Mouse (Mus musculus): ENCODE data around the gene Gpc5. TPM values are rescaled to one million over a fixed set of nuclear protein-coding genes. Genes with fewer than 3 reads are reported as not detected.

Gpc5 gene
- polyA plus RNA-seq, 1 experiment from 2014 or later = 0.09 TPM

DNA sequence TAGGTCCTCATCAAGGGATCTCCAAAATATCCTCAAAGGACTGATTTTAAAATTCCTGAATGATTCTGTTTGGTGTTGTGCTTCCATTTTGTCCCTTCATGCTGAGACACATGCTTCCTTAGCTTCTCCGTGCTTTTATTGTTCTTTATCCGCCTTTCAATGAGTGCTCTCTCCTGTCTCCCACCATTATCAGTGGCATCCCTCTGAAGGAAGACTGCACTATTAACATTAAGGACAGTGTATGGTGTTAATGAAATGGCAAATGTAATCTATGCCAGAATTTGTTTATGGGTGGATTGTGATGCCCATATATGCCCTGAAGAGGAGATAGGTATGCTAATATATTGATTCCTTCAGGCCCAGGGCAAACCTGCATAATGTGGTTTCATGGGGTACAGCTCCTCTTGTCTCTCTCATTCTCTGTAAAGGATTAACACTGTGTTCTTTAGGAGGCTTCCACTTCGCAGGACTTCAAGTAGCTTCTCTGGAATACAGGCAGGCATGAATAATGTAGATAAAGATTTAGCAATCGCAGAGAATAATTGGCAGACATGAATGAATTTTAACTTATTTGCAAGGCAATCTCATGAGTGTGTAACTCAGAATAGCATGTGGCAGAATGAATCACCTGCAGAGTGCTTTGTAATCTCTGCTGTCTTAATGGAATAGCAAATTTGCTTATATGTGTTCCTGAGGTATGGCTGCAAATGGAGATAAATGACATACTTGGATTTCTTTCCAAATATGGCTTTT lies 148.8 kb downstream of the Gpc5 start:
- TF ChIP-seq CTCF (IDR thresholded peaks at IDR 0.05; ENCODE audit: low read depth) = no peak
- H3K9ac ChIP-seq (ENCODE audit: low read depth, low read length) = no peak overlapping the region
- no peak overlapping the region for H3K4me2 ChIP-seq (replicated peaks; ENCODE audit: low read depth)
- H3K27ac ChIP-seq (ENCODE audit: low read depth, low read length) = no peak overlapping the region
- no peaks in the 10 kb centered on the region for H3K9me3 ChIP-seq (ENCODE audit: control insufficient read depth)
- no peaks in the 10 kb centered on the region for H3K4me1 ChIP-seq (replicated peaks; ENCODE audit: control insufficient read depth, insufficient read depth, low read length)
- H3K4me3 ChIP-seq (ENCODE audit: low read depth, low read length) = no peak overlapping the region
- H3K27me3 ChIP-seq (replicated peaks; ENCODE audit: control insufficient read depth, insufficient read depth, low read length) = no peaks in the 10 kb centered on the region
- 79% methylated on average over 4 of the region's 4 CpGs for WGBS
- H3K36me3 ChIP-seq (ENCODE audit: control insufficient read depth, insufficient read depth) = no peaks in the 10 kb centered on the region
- ATAC-seq = no peak

DNA sequence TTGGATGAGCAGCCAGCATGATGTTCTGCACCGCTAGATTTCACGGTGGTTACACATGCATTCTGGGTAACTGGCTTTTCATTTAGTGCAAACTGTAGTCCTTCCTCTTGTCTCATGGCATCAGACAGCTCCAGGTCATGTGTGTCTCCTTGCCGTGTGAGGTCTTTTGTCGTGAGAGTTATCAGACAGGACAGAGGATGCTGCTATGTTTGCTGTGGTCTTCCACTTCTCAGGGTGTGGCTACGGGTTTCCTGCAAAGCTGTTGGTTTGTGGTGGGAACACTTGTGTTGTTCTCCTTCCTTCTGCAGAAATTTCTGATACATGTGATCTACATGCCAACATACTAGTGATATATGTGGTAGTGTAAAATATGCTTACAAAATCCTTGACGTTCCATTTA lies 158.5 kb downstream of the Gpc5 start:
- 90% methylated on average over 6 of the region's 6 CpGs for WGBS
- no peak for TF ChIP-seq CTCF (IDR thresholded peaks at IDR 0.05; ENCODE audit: low read depth)
- no peaks in the 10 kb centered on the region for H3K4me1 ChIP-seq (replicated peaks; ENCODE audit: control insufficient read depth, insufficient read depth, low read length)

GRCm38 (mm10) chr14:115251791-115252190 lies 159.8 kb downstream of the Gpc5 start:
- no peak for TF ChIP-seq CTCF (IDR thresholded peaks at IDR 0.05; ENCODE audit: low read depth)
- no peak for ATAC-seq
- no peak overlapping the region for H3K4me2 ChIP-seq (replicated peaks; ENCODE audit: low read depth)

More for the DNA sequence above, 158.5 kb downstream of the Gpc5 start:
- Histone ChIP-seq H3K36me3 (ENCODE audit: control insufficient read depth, insufficient read depth) (no peaks in the 10 kb centered on the region), H3K27me3 (replicated peaks; ENCODE audit: control insufficient read depth, insufficient read depth, low read length) (no peaks in the 10 kb centered on the region), H3K4me2 (replicated peaks; ENCODE audit: low read depth) (no peak overlapping the region), H3K9ac (ENCODE audit: low read depth, low read length) (no peak overlapping the region), H3K27ac (ENCODE audit: low read depth, low read length) (no peak overlapping the region), H3K9me3 (ENCODE audit: control insufficient read depth) (no peaks in the 10 kb centered on the region), H3K4me3 (ENCODE audit: low read depth, low read length) (no peak overlapping the region)
- ATAC-seq = no peak

DNA sequence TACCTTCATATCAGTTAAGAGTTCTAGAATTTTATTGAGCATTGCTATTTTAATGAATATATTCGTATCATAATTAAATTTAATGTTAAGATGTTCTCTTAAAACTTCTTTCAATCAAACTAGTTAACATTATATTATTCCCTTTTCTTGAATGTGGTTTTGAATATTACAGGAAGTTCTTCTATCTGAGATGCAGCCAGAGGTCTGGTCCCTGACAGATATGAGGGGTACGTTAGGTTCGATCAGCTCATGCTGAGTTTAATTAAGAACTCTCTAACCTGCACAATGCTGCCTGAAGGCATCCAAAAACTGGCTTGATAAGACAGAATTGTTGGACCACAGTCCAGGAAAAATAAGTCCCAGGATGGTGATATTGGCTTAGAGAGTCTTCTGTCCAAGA lies 161.1 kb downstream of the Gpc5 start:
- Histone ChIP-seq H3K9ac (ENCODE audit: low read depth, low read length) (no peak overlapping the region), H3K27ac (ENCODE audit: low read depth, low read length) (no peak overlapping the region), H3K27me3 (replicated peaks; ENCODE audit: control insufficient read depth, insufficient read depth, low read length) (no peaks in the 10 kb centered on the region), H3K4me2 (replicated peaks; ENCODE audit: low read depth) (no peak overlapping the region), H3K4me1 (replicated peaks; ENCODE audit: control insufficient read depth, insufficient read depth, low read length) (no peaks in the 10 kb centered on the region), H3K36me3 (ENCODE audit: control insufficient read depth, insufficient read depth) (no peaks in the 10 kb centered on the region), H3K9me3 (ENCODE audit: control insufficient read depth) (no peaks in the 10 kb centered on the region), H3K4me3 (ENCODE audit: low read depth, low read length) (no peak overlapping the region)
- ATAC-seq = no peak
- TF ChIP-seq CTCF (IDR thresholded peaks at IDR 0.05; ENCODE audit: low read depth) = no peak
- 88% methylated on average over 3 of the region's 3 CpGs for WGBS

More at GRCm38 (mm10) chr14:115251791-115252190, 159.8 kb downstream of the Gpc5 start:
- Histone ChIP-seq H3K4me1 (replicated peaks; ENCODE audit: control insufficient read depth, insufficient read depth, low read length) (no peaks in the 10 kb centered on the region), H3K9ac (ENCODE audit: low read depth, low read length) (no peak overlapping the region), H3K9me3 (ENCODE audit: control insufficient read depth) (no peaks in the 10 kb centered on the region), H3K36me3 (ENCODE audit: control insufficient read depth, insufficient read depth) (no peaks in the 10 kb centered on the region), H3K4me3 (ENCODE audit: low read depth, low read length) (no peak overlapping the region), H3K27me3 (replicated peaks; ENCODE audit: control insufficient read depth, insufficient read depth, low read length) (no peaks in the 10 kb centered on the region), H3K27ac (ENCODE audit: low read depth, low read length) (no peak overlapping the region)
- 36% methylated on average over 5 of the region's 5 CpGs for WGBS

DNA sequence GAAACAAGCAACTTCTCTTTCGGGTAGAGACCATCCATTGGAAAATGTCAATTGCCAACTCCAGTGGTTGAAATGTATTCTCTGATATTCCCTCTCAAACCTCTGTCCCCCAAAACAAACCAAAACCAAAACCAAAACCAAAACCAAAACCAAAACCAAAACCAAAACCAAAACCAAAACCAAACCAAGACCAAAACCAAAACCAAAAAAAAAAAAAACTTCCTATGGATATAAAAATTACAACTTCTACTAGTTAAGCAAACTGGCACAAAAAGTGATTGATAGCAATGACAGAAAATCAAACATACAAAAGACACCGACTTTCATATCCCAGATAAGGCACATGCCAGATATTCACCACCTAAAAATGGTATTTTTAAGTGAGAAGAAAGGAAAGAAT lies 161.7 kb downstream of the Gpc5 start:
- Histone ChIP-seq H3K4me3 (ENCODE audit: low read depth, low read length) (no peak overlapping the region), H3K27me3 (replicated peaks; ENCODE audit: control insufficient read depth, insufficient read depth, low read length) (no peaks in the 10 kb centered on the region), H3K4me2 (replicated peaks; ENCODE audit: low read depth) (no peak overlapping the region), H3K36me3 (ENCODE audit: control insufficient read depth, insufficient read depth) (no peaks in the 10 kb centered on the region), H3K9me3 (ENCODE audit: control insufficient read depth) (no peaks in the 10 kb centered on the region), H3K9ac (ENCODE audit: low read depth, low read length) (no peak overlapping the region), H3K27ac (ENCODE audit: low read depth, low read length) (no peak overlapping the region), H3K4me1 (replicated peaks; ENCODE audit: control insufficient read depth, insufficient read depth, low read length) (no peaks in the 10 kb centered on the region)
- WGBS = 79% methylated on average over 2 of the region's 2 CpGs
- no peak for ATAC-seq
- TF ChIP-seq CTCF (IDR thresholded peaks at IDR 0.05; ENCODE audit: low read depth) = no peak

DNA sequence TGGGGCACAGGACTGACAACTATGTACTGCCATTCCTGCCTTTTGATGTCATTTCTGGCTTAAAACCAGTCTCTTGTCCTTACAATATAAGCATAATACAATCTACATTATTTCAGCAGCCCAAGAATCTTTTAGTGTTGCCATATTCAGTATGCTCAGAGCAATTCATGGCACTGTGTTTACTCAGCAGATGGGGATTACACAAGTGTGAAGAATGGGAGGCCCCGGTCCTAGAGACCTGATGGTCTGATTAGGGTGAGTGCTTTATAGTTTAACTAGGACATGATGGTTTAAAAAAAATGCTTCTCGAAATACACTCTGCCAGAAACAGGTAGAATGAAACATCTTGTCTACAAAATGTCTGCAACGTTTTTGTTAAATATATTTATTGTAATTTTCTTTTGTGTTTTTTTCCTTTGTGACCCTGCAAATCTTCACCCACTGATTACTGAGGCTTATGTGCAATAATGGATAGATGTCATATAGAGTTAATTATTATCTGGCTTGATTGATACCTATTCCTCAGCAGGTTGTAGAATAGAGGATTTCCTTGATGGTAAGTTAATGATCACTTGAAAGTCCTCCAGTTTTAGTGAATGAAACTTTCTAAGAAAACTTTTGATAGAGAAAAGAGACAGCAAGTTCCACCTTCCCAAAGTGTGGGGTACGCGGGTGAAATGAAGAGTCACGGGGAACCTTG lies 177.8 kb downstream of the Gpc5 start:
- no peak overlapping the region for H3K9ac ChIP-seq (ENCODE audit: low read depth, low read length)
- H3K9me3 ChIP-seq (ENCODE audit: control insufficient read depth) = no peaks in the 10 kb centered on the region
- H3K4me2 ChIP-seq (replicated peaks; ENCODE audit: low read depth) = no peak overlapping the region
- 49% methylated on average over 6 of the region's 6 CpGs for WGBS
- no peak overlapping the region for H3K27ac ChIP-seq (ENCODE audit: low read depth, low read length)
- ATAC-seq = no peak
- no peaks in the 10 kb centered on the region for H3K36me3 ChIP-seq (ENCODE audit: control insufficient read depth, insufficient read depth)
- no peaks in the 10 kb centered on the region for H3K4me1 ChIP-seq (replicated peaks; ENCODE audit: control insufficient read depth, insufficient read depth, low read length)
- no peak overlapping the region for H3K4me3 ChIP-seq (ENCODE audit: low read depth, low read length)
- H3K27me3 ChIP-seq (replicated peaks; ENCODE audit: control insufficient read depth, insufficient read depth, low read length) = no peaks in the 10 kb centered on the region
- TF ChIP-seq CTCF (IDR thresholded peaks at IDR 0.05; ENCODE audit: low read depth) = no peak
